Mouse (Mus musculus) gastrocnemius, postnatal 25 days (tissue): ENCODE results near the gene Rapgef5. TPM values are rescaled to one million over a fixed set of nuclear protein-coding genes. Genes with fewer than 3 reads are reported as not detected.
A peak's percentile ranks its signal among the peaks of the same experiment; 100 is the strongest.

Source experiments
- DNase-seq: peaks from one replicate; pipeline ENCODE4 v3.0.0; 2022
- total RNA-seq, 2 experiments: library from RNA; stranded (reverse); gene quantifications; 1 replicate in 1 of 2; 2 replicates in 1 of 2; pipeline ENCODE4 v1.2.3; 2021

Rapgef5 gene
- total RNA-seq, 2 experiments from 2014 or later = 5.0 to 6.5 TPM

GRCm38 (mm10) chr12:117528509-117529145 lies 12.3 kb downstream of the Rapgef5 start:
- DNase-seq = no peak

GRCm38 (mm10) chr12:117531106-117531505 lies 14.8 kb downstream of the Rapgef5 start:
- no peak for DNase-seq

GRCm38 (mm10) chr12:117533176-117534086 lies 17.2 kb downstream of the Rapgef5 start:
- peak; percentile 14 for DNase-seq

- peak; percentile 8 for DNase-seq
Measured at GRCm38 (mm10) chr12:117534087-117534751, 17.9 kb downstream of the Rapgef5 start.

- no peak for DNase-seq
Measured at GRCm38 (mm10) chr12:117540352-117540751, 24.1 kb downstream of the Rapgef5 start.

GRCm38 (mm10) chr12:117545277-117545676 lies 29.0 kb downstream of the Rapgef5 start:
- no peak for DNase-seq

- DNase-seq = no peak
Measured at GRCm38 (mm10) chr12:117553353-117553752, 37.1 kb downstream of the Rapgef5 start.

GRCm38 (mm10) chr12:117554612-117555063 lies 38.4 kb downstream of the Rapgef5 start:
- DNase-seq = no peak

GRCm38 (mm10) chr12:117560450-117560849 lies 44.2 kb downstream of the Rapgef5 start:
- no peak for DNase-seq

GRCm38 (mm10) chr12:117561411-117562059 lies 45.3 kb downstream of the Rapgef5 start:
- no peak for DNase-seq

- DNase-seq = no peak
Measured at GRCm38 (mm10) chr12:117562085-117562484, 45.8 kb downstream of the Rapgef5 start.

- DNase-seq = no peak
Measured at GRCm38 (mm10) chr12:117563859-117564258, 47.6 kb downstream of the Rapgef5 start.

- no peak for DNase-seq
Measured at GRCm38 (mm10) chr12:117566298-117566697, 50.0 kb downstream of the Rapgef5 start.

GRCm38 (mm10) chr12:117569671-117570070 lies 53.4 kb downstream of the Rapgef5 start:
- no peak for DNase-seq

GRCm38 (mm10) chr12:117584256-117584655 lies 68.0 kb downstream of the Rapgef5 start:
- no peak for DNase-seq

GRCm38 (mm10) chr12:117585390-117585789 lies 69.1 kb downstream of the Rapgef5 start:
- DNase-seq = no peak

GRCm38 (mm10) chr12:117586124-117586523 lies 69.8 kb downstream of the Rapgef5 start:
- DNase-seq = peak; percentile 38

GRCm38 (mm10) chr12:117589186-117589585 lies 72.9 kb downstream of the Rapgef5 start:
- DNase-seq = no peak

GRCm38 (mm10) chr12:117592019-117592418 lies 75.7 kb downstream of the Rapgef5 start:
- DNase-seq = no peak

- no peak for DNase-seq
Measured at GRCm38 (mm10) chr12:117592583-117592982, 76.3 kb downstream of the Rapgef5 start.

- no peak for DNase-seq
Measured at GRCm38 (mm10) chr12:117595179-117595578, 78.9 kb downstream of the Rapgef5 start.

GRCm38 (mm10) chr12:117598190-117598589 lies 81.9 kb downstream of the Rapgef5 start:
- DNase-seq = no peak
